ENCODE assay signal across 8 mouse cellular contexts in the genomic region with DNA sequence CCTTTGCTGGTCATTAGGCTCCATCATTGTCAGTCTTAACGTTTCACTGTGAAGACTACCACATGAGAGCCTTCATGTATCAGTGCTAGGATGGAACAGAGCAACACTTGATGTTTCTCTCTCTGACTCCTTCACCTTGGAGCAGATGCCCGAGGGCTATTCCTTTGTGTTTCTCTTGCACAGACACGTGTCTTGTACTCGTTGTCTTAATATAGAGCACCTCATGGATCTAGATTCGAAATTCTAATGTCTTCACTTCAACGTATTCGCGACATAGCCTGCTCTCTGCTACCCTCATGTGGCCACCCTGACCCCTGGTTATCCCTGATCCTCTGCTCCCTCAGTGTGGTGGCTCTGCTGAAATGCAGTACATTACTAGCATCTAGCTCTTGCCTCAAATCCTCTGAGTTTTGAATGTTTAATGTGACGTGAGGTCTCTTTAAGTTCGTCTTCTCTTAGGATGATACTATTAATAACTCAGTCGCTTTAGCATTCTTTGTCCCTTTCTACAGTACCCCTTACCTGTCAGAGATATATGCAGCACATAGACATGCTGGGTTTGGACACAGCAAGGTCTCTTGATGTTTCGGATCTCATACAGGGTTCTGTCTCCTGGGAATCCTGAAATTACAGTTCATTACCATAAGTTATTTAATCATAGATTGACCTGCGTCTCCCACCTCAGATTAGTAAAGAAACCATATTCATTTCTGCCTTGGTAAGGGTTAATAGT. TPM values are rescaled to one million over a fixed set of nuclear protein-coding genes. Genes with fewer than 3 reads are reported as not detected.
DNase-seq lines count a peak whose midpoint lies in the region; ATAC-seq lines count a peak whose summit lies in the region.

No protein-coding gene starts in this region.

- no peaks in the 10 kb centered on the region for H3K4me1 ChIP-seq in forebrain, embryonic 14.5 days (ENCODE audit: control insufficient read depth, insufficient read depth, low read length)
- H3K4me1 ChIP-seq in hindbrain, embryonic 13.5 days (replicated peaks), result 0 out of 2 replicates have a peak, but pooled peaks cover 2% of the 10 kb centered on the region

- H3K4me2 ChIP-seq in forebrain, embryonic 14.5 days (ENCODE audit: low read length), result no peak overlapping the region
- H3K4me2 ChIP-seq in hindbrain, embryonic 13.5 days, result peak overlapping the region; percentile 29; the same call in 1 of the 2 replicates

- H3K9ac ChIP-seq in forebrain, embryonic 14.5 days (ENCODE audit: low read length), result no peak overlapping the region
- H3K9ac ChIP-seq in hindbrain, embryonic 13.5 days, result no peak overlapping the region; the same call in 1 of the 2 replicates

- no peaks in the 10 kb centered on the region for H3K36me3 ChIP-seq in forebrain, embryonic 14.5 days (ENCODE audit: control insufficient read depth, insufficient read depth, low read length)
- H3K36me3 ChIP-seq in hindbrain, embryonic 13.5 days, result no peaks in the 10 kb centered on the region

- no peak overlapping the region for H3K4me3 ChIP-seq in forebrain, embryonic 14.5 days (ENCODE audit: low read depth, low read length)
- no peak overlapping the region for H3K4me3 ChIP-seq in hindbrain, embryonic 13.5 days

- peak; percentile 98 for ATAC-seq in cerebellum, adult (ENCODE audit: insufficient number of reproducible peaks, low FRiP score, low TSS enrichment)
- ATAC-seq in forebrain, embryonic 14.5 days, result peak; percentile 76
- peak; percentile 88 for ATAC-seq in hindbrain, embryonic 13.5 days (ENCODE audit: low FRiP score)

- 36% methylated on average over 13 of the region's 13 CpGs for WGBS in forebrain, embryonic 14.5 days
- WGBS in hindbrain, embryonic 13.5 days, result 35% methylated on average over 13 of the region's 13 CpGs

- DNase-seq in kidney, adult 18-20 months, result peak; percentile 22
- DNase-seq in kidney, adult 11 months, result no peak
- peak; percentile 78 for DNase-seq in forebrain, embryonic 14.5 days (ENCODE audit: low spot score)
- peak; percentile 49 to 59 for DNase-seq in left cerebral cortex, adult 8-10 months (ENCODE audit: low spot score in 2 of 2)
- peak; percentile 66 for DNase-seq in mesoderm, embryonic 11.5 days (ENCODE audit: low read depth, low spot score)
- DNase-seq in right cerebral cortex, postnatal 36 days (ENCODE audit: low spot score in 2 of 2), result peak; percentile 63 to 66

- H3K27me3 ChIP-seq in forebrain, embryonic 14.5 days (replicated peaks; ENCODE audit: control insufficient read depth, insufficient read depth, low read length), result no peaks in the 10 kb centered on the region
- no peaks in the 10 kb centered on the region for H3K27me3 ChIP-seq in hindbrain, embryonic 13.5 days

- H3K27ac ChIP-seq in forebrain, embryonic 14.5 days (ENCODE audit: low read depth, low read length), result no peak overlapping the region
- no peak overlapping the region for H3K27ac ChIP-seq in hindbrain, embryonic 13.5 days

- H3K9me3 ChIP-seq in forebrain, embryonic 14.5 days (replicated peaks; ENCODE audit: control insufficient read depth, low read length), result no peaks in the 10 kb centered on the region
- H3K9me3 ChIP-seq in hindbrain, embryonic 13.5 days, result no peaks in the 10 kb centered on the region

RNA-seq across cellular contexts. Expression of gene Cadm3, which starts 10.1 kb away (rescaled TPM):
- 59.8 and 77.6 TPM in 2 replicates for polyA plus RNA-seq in forebrain, embryonic 14.5 days (2014; fragmentation: Nextera tagmentation; extraction: Ambion mirVana)
- polyA plus RNA-seq in hindbrain, embryonic 13.5 days (2015; fragmentation: Nextera tagmentation; extraction: Ambion mirVana), result 50.0 and 52.9 TPM in 2 replicates
- 100 to 1,000 TPM; 384 to 405 (median 400) TPM for total RNA-seq in left cerebral cortex, adult 8-10 months (2022)

RNA-seq across cellular contexts. Expression of gene Aim2, which starts 26.9 kb away (rescaled TPM):
- 2.3 and 4.0 TPM in 2 replicates for polyA plus RNA-seq in forebrain, embryonic 14.5 days (2014; fragmentation: Nextera tagmentation; extraction: Ambion mirVana)
- 1.9 and 2.1 TPM in 2 replicates for polyA plus RNA-seq in hindbrain, embryonic 13.5 days (2015; fragmentation: Nextera tagmentation; extraction: Ambion mirVana)
- total RNA-seq in left cerebral cortex, adult 8-10 months (2022), result 1 to 10 TPM; 3.9 to 9.2 (median 5.1) TPM

RNA-seq across cellular contexts. Expression of gene Ackr1, which starts 44.0 kb away (rescaled TPM):
- 10.5 and 12.0 TPM in 2 replicates for polyA plus RNA-seq in forebrain, embryonic 14.5 days (2014; fragmentation: Nextera tagmentation; extraction: Ambion mirVana)
- polyA plus RNA-seq in hindbrain, embryonic 13.5 days (2015; fragmentation: Nextera tagmentation; extraction: Ambion mirVana), result 15.1 and 16.8 TPM in 2 replicates
- 10 to 100 TPM; 58.7 to 67.1 (median 61.4) TPM for total RNA-seq in left cerebral cortex, adult 8-10 months (2022)
